Mouse (Mus musculus): ENCODE data around the gene Hist2h2be. TPM values are rescaled to one million over a fixed set of nuclear protein-coding genes. Genes with fewer than 3 reads are reported as not detected.
"Not testable (repeated sequence)": the region's sequence is repeated elsewhere in the genome, so short reads cannot be mapped to it uniquely, and the experiment has no call there.

Hist2h2be gene
- total RNA-seq (2018; cell fraction: chromatin; rRNA removed): 10 to 100 TPM in 6 of 26 experiments, 1 to 10 TPM in 14, under 1 TPM in 5, not detected in 1; 0.31 to 20.2 (median 2.9) TPM
- 10 to 100 TPM in 2 of 26 experiments, 1 to 10 TPM in 24; 4.6 to 10.5 (median 6.7) TPM for total RNA-seq (2018; cell fraction: cytosol; rRNA removed)
- total RNA-seq (2018; cell fraction: nucleus; rRNA removed): 10 to 100 TPM in 9 of 26 experiments, 1 to 10 TPM in 16, under 1 TPM in 1; 0.82 to 40.9 (median 7.9) TPM
- 5.7 to 13.3 TPM (median 6.8 TPM) in 3 replicates for polyA plus RNA-seq (2018)

GRCm38 (mm10) chr3:96220765-96221639 is at the start of gene Hist2h2be, which contains the start of gene Hist2h2ac:
Gene Hist2h2be (plus strand): TSS chr3:96221119.
Gene Hist2h2ac (minus strand): TSS chr3:96220880.
- WGBS (ENCODE audit: missing documents): 0% methylated on average over 35 of the region's 43 CpGs
- no peaks in the 10 kb centered on the region for H3K36me3 ChIP-seq (ENCODE audit: inconsistent target)

GRCm38 (mm10) chr3:96171583-96172196 is 49.2 kb upstream of the Hist2h2be start:
- Histone ChIP-seq H3K36me3 (ENCODE audit: inconsistent target) (peaks cover 8% of the 10 kb centered on the region; the same call in 1 of the 2 replicates), H3K4me3 (ENCODE audit: inconsistent target) (peak overlapping the region; percentile 92), H3K79me2 (ENCODE audit: inconsistent target) (peaks cover 52% of the 10 kb centered on the region), H3K27ac (peak overlapping the region; percentile 95)
- 17% methylated on average over 18 of the region's 18 CpGs for WGBS (ENCODE audit: missing documents)

More at GRCm38 (mm10) chr3:96220765-96221639, at the start of gene Hist2h2be, which contains the start of gene Hist2h2ac:
- H3K4me3 ChIP-seq (ENCODE audit: inconsistent target): peak within 1 kb of the TSS; percentile 74
- H3K79me2 ChIP-seq (ENCODE audit: inconsistent target): peaks cover 45% of the 10 kb centered on the region
- H3K27ac ChIP-seq: peak within 1 kb of the TSS; percentile 95

GRCm38 (mm10) chr3:96172197-96173178 is 48.4 kb upstream of the Hist2h2be start, which contains the start of gene Sf3b4:
Gene Sf3b4 (plus strand): TSS chr3:96172332.
- H3K79me2 ChIP-seq (ENCODE audit: inconsistent target): peaks cover 52% of the 10 kb centered on the region
- H3K36me3 ChIP-seq (ENCODE audit: inconsistent target): peaks cover 11% of the 10 kb centered on the region; the same call in 1 of the 2 replicates
- WGBS (ENCODE audit: missing documents): 2% methylated on average over 58 of the region's 58 CpGs
- peak within 1 kb of the TSS; percentile 92 for H3K4me3 ChIP-seq (ENCODE audit: inconsistent target)
- peak within 1 kb of the TSS; percentile 95 for H3K27ac ChIP-seq

GRCm38 (mm10) chr3:96173185-96173584 is 47.7 kb upstream of the Hist2h2be start:
- peaks cover 18% of the 10 kb centered on the region for H3K36me3 ChIP-seq (ENCODE audit: inconsistent target)
- H3K4me3 ChIP-seq (ENCODE audit: inconsistent target): peak overlapping the region; percentile 92
- peak overlapping the region; percentile 95 for H3K27ac ChIP-seq
- WGBS (ENCODE audit: missing documents): 48% methylated on average over 5 of the region's 7 CpGs
- H3K79me2 ChIP-seq (ENCODE audit: inconsistent target): peaks cover 52% of the 10 kb centered on the region

GRCm38 (mm10) chr3:96174042-96174441 is 46.9 kb upstream of the Hist2h2be start:
- H3K79me2 ChIP-seq (ENCODE audit: inconsistent target): peaks cover 52% of the 10 kb centered on the region
- not testable (repeated sequence) for H3K4me3 ChIP-seq (ENCODE audit: inconsistent target)
- WGBS (ENCODE audit: missing documents): 91% methylated on average over 3 of the region's 4 CpGs
- H3K27ac ChIP-seq: peak overlapping the region; percentile 68
- peaks cover 22% of the 10 kb centered on the region for H3K36me3 ChIP-seq (ENCODE audit: inconsistent target)

- 97% methylated on average over 6 of the region's 6 CpGs for WGBS (ENCODE audit: missing documents)
- peaks cover 22% of the 10 kb centered on the region for H3K36me3 ChIP-seq (ENCODE audit: inconsistent target)
- H3K27ac ChIP-seq: peak overlapping the region; percentile 68
- no peak overlapping the region for H3K4me3 ChIP-seq (ENCODE audit: inconsistent target)
- peaks cover 52% of the 10 kb centered on the region for H3K79me2 ChIP-seq (ENCODE audit: inconsistent target)
Measured at GRCm38 (mm10) chr3:96175251-96175650, 45.7 kb upstream of the Hist2h2be start.

GRCm38 (mm10) chr3:96178427-96178826 is 42.5 kb upstream of the Hist2h2be start:
- H3K4me3 ChIP-seq (ENCODE audit: inconsistent target): no peak overlapping the region
- WGBS (ENCODE audit: missing documents): 90% methylated on average over 4 of the region's 4 CpGs
- H3K36me3 ChIP-seq (ENCODE audit: inconsistent target): peaks cover 22% of the 10 kb centered on the region
- peaks cover 32% of the 10 kb centered on the region for H3K79me2 ChIP-seq (ENCODE audit: inconsistent target)
- no peak overlapping the region for H3K27ac ChIP-seq

- H3K36me3 ChIP-seq (ENCODE audit: inconsistent target): peaks cover 22% of the 10 kb centered on the region
- H3K79me2 ChIP-seq (ENCODE audit: inconsistent target): peaks cover 27% of the 10 kb centered on the region
- H3K27ac ChIP-seq: no peak overlapping the region
- WGBS (ENCODE audit: missing documents): 94% methylated on average over 2 of the region's 2 CpGs
- no peak overlapping the region for H3K4me3 ChIP-seq (ENCODE audit: inconsistent target)
Measured at GRCm38 (mm10) chr3:96178902-96179301, 42.0 kb upstream of the Hist2h2be start.

- Histone ChIP-seq H3K4me3 (ENCODE audit: inconsistent target) (no peak overlapping the region), H3K79me2 (ENCODE audit: inconsistent target) (peaks cover 21% of the 10 kb centered on the region), H3K36me3 (ENCODE audit: inconsistent target) (peaks cover 22% of the 10 kb centered on the region), H3K27ac (no peak overlapping the region)
- WGBS (ENCODE audit: missing documents): 97% methylated on average over 4 of the region's 4 CpGs
Measured at GRCm38 (mm10) chr3:96179531-96179930, 41.4 kb upstream of the Hist2h2be start.

GRCm38 (mm10) chr3:96180727-96181477 is 40.0 kb upstream of the Hist2h2be start, which contains the start of gene Sv2a:
Gene Sv2a (plus strand): TSS chr3:96181151.
- 6% methylated on average over 17 of the region's 23 CpGs for WGBS (ENCODE audit: missing documents)
- Histone ChIP-seq H3K27ac (no peak within 1 kb of the TSS), H3K4me3 (ENCODE audit: inconsistent target) (no peak within 1 kb of the TSS; the same call in 1 of the 2 replicates), H3K36me3 (ENCODE audit: inconsistent target) (peaks cover 19% of the 10 kb centered on the region), H3K79me2 (ENCODE audit: inconsistent target) (peaks cover 7% of the 10 kb centered on the region; the same call in 1 of the 2 replicates)

- peaks cover 14% of the 10 kb centered on the region for H3K36me3 ChIP-seq (ENCODE audit: inconsistent target)
- WGBS (ENCODE audit: missing documents): 88% methylated on average over 11 of the region's 12 CpGs
- no peak overlapping the region for H3K4me3 ChIP-seq (ENCODE audit: inconsistent target)
- H3K27ac ChIP-seq: no peak overlapping the region
- no peaks in the 10 kb centered on the region for H3K79me2 ChIP-seq (ENCODE audit: inconsistent target)
Measured at GRCm38 (mm10) chr3:96181510-96182381, 39.2 kb upstream of the Hist2h2be start.

- no peaks in the 10 kb centered on the region for H3K79me2 ChIP-seq (ENCODE audit: inconsistent target)
- no peak overlapping the region for H3K27ac ChIP-seq
- peaks cover 13% of the 10 kb centered on the region for H3K36me3 ChIP-seq (ENCODE audit: inconsistent target)
- H3K4me3 ChIP-seq (ENCODE audit: inconsistent target): no peak overlapping the region
- WGBS (ENCODE audit: missing documents): 43% methylated on average over 4 of the region's 4 CpGs
Measured at GRCm38 (mm10) chr3:96182382-96182776, 38.5 kb upstream of the Hist2h2be start.
